Comparison of ENCODE assay signal across 12 mouse cellular contexts in the genomic region with DNA sequence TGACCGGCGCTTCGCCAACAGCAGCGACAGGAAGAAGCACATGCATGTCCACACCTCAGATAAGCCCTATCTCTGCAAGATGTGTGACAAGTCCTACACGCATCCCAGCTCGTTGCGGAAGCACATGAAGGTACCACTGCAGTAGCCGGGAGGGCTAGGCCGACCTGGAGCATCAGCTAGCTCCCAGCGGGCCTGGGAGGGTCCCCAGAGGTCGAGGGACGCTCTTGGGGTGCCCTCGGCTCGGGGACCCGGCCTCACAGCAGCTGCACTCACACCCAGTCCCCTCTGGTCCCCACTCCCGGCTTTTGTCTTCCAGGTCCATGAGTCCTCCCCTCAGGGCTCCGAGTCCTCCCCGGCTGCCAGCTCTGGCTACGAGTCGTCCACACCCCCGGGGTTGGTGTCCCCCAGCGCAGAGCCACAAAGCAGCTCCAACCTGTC. TPM values are rescaled to one million over a fixed set of nuclear protein-coding genes. Genes with fewer than 3 reads are reported as not detected.
A peak's percentile ranks its signal among the peaks of the same experiment; 100 is the strongest.
DNase-seq lines count a peak whose midpoint lies in the region; ATAC-seq lines count a peak whose summit lies in the region.
"Had no signal": no experiment of that assay in that cellular context is flagged by ENCODE, and none has a peak within 500 bp of the region (broad histone marks: within the 10 kb centered on the region; RNA-seq: fewer than 3 reads in every experiment).

No protein-coding gene starts in this region.

- H3K9ac ChIP-seq in heart, embryonic 12.5 days = no peak overlapping the region
- H3K9ac ChIP-seq in midbrain, embryonic 16.5 days (ENCODE audit: low read depth, low read length) = peak overlapping the region; percentile 76
- H3K9ac ChIP-seq: stomach, embryonic 15.5 days had no signal

- no peaks in the 10 kb centered on the region for H3K9me3 ChIP-seq in heart, embryonic 12.5 days (replicated peaks)
- H3K9me3 ChIP-seq in hindbrain, embryonic 10.5 days = no peaks in the 10 kb centered on the region
- no peaks in the 10 kb centered on the region for H3K9me3 ChIP-seq in midbrain, embryonic 16.5 days (replicated peaks; ENCODE audit: control insufficient read depth, low read length, poor library complexity, severe bottlenecking)
- H3K9me3 ChIP-seq: stomach, embryonic 15.5 days had no signal

- 2% methylated on average over 22 of the region's 22 CpGs for WGBS in heart, embryonic 12.5 days
- WGBS in hindbrain, embryonic 10.5 days = under 1% methylated on average over 22 of the region's 22 CpGs
- 0% methylated on average over 22 of the region's 22 CpGs for WGBS in midbrain, embryonic 16.5 days

- H3K4me3 ChIP-seq in heart, embryonic 12.5 days = peak overlapping the region; percentile 17; the same call in 1 of the 2 replicates
- peak overlapping the region; percentile 81 for H3K4me3 ChIP-seq in hindbrain, embryonic 10.5 days
- H3K4me3 ChIP-seq in midbrain, embryonic 16.5 days (ENCODE audit: low read depth, low read length) = peak overlapping the region; percentile 53
- H3K4me3 ChIP-seq: stomach, embryonic 15.5 days had no signal

- no peak for DNase-seq in heart, postnatal 4 days
- peak; percentile 75 to 77 for DNase-seq in cerebellum, postnatal 14 days
- peak; percentile 78 for DNase-seq in hindbrain, embryonic 10.5 days (ENCODE audit: low spot score)
- no peak for DNase-seq in kidney, postnatal 36 days
- DNase-seq in ovary, postnatal 36 days (ENCODE audit: low spot score) = no peak
- DNase-seq in adrenal gland, postnatal 10 days = no peak
- DNase-seq: kidney, adult 11 months had no signal

- H3K36me3 ChIP-seq in heart, embryonic 12.5 days = no peaks in the 10 kb centered on the region
- H3K36me3 ChIP-seq in hindbrain, embryonic 10.5 days = peaks cover 24% of the 10 kb centered on the region
- no peaks in the 10 kb centered on the region for H3K36me3 ChIP-seq in midbrain, embryonic 16.5 days (ENCODE audit: control insufficient read depth, insufficient read depth, low read length)
- H3K36me3 ChIP-seq: stomach, embryonic 15.5 days had no signal

- peak overlapping the region; percentile 49 for H3K4me2 ChIP-seq in heart, embryonic 12.5 days
- H3K4me2 ChIP-seq in midbrain, embryonic 16.5 days (ENCODE audit: low read length) = peak overlapping the region; percentile 50
- H3K4me2 ChIP-seq: stomach, embryonic 15.5 days had no signal

- ATAC-seq in heart, embryonic 12.5 days (ENCODE audit: insufficient number of reproducible peaks, low FRiP score) = no peak
- no peak for ATAC-seq in midbrain, embryonic 16.5 days

- H3K4me1 ChIP-seq in heart, embryonic 12.5 days (replicated peaks) = peaks cover 33% of the 10 kb centered on the region
- H3K4me1 ChIP-seq in hindbrain, embryonic 10.5 days (replicated peaks) = peaks cover 64% of the 10 kb centered on the region
- peaks cover 9% of the 10 kb centered on the region; the same call in 1 of the 2 replicates for H3K4me1 ChIP-seq in midbrain, embryonic 16.5 days (ENCODE audit: control insufficient read depth, insufficient read depth, low read length)

- peaks cover 87% of the 10 kb centered on the region for H3K27me3 ChIP-seq in heart, embryonic 12.5 days (replicated peaks)
- H3K27me3 ChIP-seq in hindbrain, embryonic 10.5 days (ENCODE audit: insufficient read depth, poor library complexity, severe bottlenecking) = peaks cover 98% of the 10 kb centered on the region
- peaks cover 25% of the 10 kb centered on the region for H3K27me3 ChIP-seq in midbrain, embryonic 16.5 days (ENCODE audit: control insufficient read depth, insufficient read depth, low read depth, low read length)

- no peak overlapping the region for H3K27ac ChIP-seq in heart, embryonic 12.5 days (ENCODE audit: poor library complexity, severe bottlenecking)
- peak overlapping the region; percentile 97 for H3K27ac ChIP-seq in hindbrain, embryonic 10.5 days
- peak overlapping the region; percentile 91 for H3K27ac ChIP-seq in midbrain, embryonic 16.5 days (ENCODE audit: low read length)
- H3K27ac ChIP-seq: stomach, embryonic 15.5 days had no signal

RNA-seq across cellular contexts. Expression of a gene that starts 3.4 kb away (rescaled TPM):
- not detected in 2 replicates for polyA plus RNA-seq in heart, embryonic 12.5 days (2016; fragmentation: Nextera tagmentation; extraction: Ambion mirVana)
- total RNA-seq in heart, postnatal 4 days (2021) = not detected
- polyA plus RNA-seq in hindbrain, embryonic 10.5 days (2016; fragmentation: Nextera tagmentation; extraction: Ambion mirVana) = 7.2 and 10.1 TPM in 2 replicates
- 6.3 and 15.2 TPM in 2 replicates for polyA plus RNA-seq in midbrain, embryonic 16.5 days (2015; fragmentation: Nextera tagmentation; extraction: Ambion mirVana)
- under 1 TPM; 0.15 to 0.21 TPM for total RNA-seq in adrenal gland, postnatal 10 days (2021)
- total RNA-seq: common myeloid progenitor, adult 5-6 weeks had no signal
- polyA plus RNA-seq: lung, embryonic 16.5 days; stomach, embryonic 15.5 days had no signal

RNA-seq across cellular contexts. Expression of a gene that starts 11.8 kb away (rescaled TPM):
- polyA plus RNA-seq in heart, embryonic 12.5 days (2016; fragmentation: Nextera tagmentation; extraction: Ambion mirVana) = not detected in 2 replicates
- total RNA-seq in heart, postnatal 4 days (2021) = not detected
- 0.24 and 0.29 TPM in 2 replicates for polyA plus RNA-seq in hindbrain, embryonic 10.5 days (2016; fragmentation: Nextera tagmentation; extraction: Ambion mirVana)
- polyA plus RNA-seq in midbrain, embryonic 16.5 days (2015; fragmentation: Nextera tagmentation; extraction: Ambion mirVana) = 0.19 and 0.93 TPM in 2 replicates
- total RNA-seq in adrenal gland, postnatal 10 days (2021) = not detected
- total RNA-seq: common myeloid progenitor, adult 5-6 weeks had no signal
- polyA plus RNA-seq: lung, embryonic 16.5 days; stomach, embryonic 15.5 days had no signal

RNA-seq across cellular contexts. Expression of a gene that starts 13.1 kb away (rescaled TPM):
- 0.04 TPM in 1 of 2 replicates, not detected in the other for polyA plus RNA-seq in heart, embryonic 12.5 days (2016; fragmentation: Nextera tagmentation; extraction: Ambion mirVana)
- total RNA-seq in heart, postnatal 4 days (2021) = not detected
- polyA plus RNA-seq in hindbrain, embryonic 10.5 days (2016; fragmentation: Nextera tagmentation; extraction: Ambion mirVana) = 16.5 and 20.3 TPM in 2 replicates
- polyA plus RNA-seq in midbrain, embryonic 16.5 days (2015; fragmentation: Nextera tagmentation; extraction: Ambion mirVana) = 9.5 and 29.0 TPM in 2 replicates
- not detected for total RNA-seq in adrenal gland, postnatal 10 days (2021)
- total RNA-seq: common myeloid progenitor, adult 5-6 weeks had no signal
- polyA plus RNA-seq: lung, embryonic 16.5 days; stomach, embryonic 15.5 days had no signal

RNA-seq across cellular contexts. Expression of a gene that starts 27.7 kb away (rescaled TPM):
- not detected in 2 replicates for polyA plus RNA-seq in heart, embryonic 12.5 days (2016; fragmentation: Nextera tagmentation; extraction: Ambion mirVana)
- not detected for total RNA-seq in heart, postnatal 4 days (2021)
- polyA plus RNA-seq in hindbrain, embryonic 10.5 days (2016; fragmentation: Nextera tagmentation; extraction: Ambion mirVana) = 1.9 and 2.4 TPM in 2 replicates
- 0.82 and 1.4 TPM in 2 replicates for polyA plus RNA-seq in midbrain, embryonic 16.5 days (2015; fragmentation: Nextera tagmentation; extraction: Ambion mirVana)
- not detected for total RNA-seq in adrenal gland, postnatal 10 days (2021)
- total RNA-seq: common myeloid progenitor, adult 5-6 weeks had no signal
- polyA plus RNA-seq: lung, embryonic 16.5 days; stomach, embryonic 15.5 days had no signal

RNA-seq across cellular contexts. Expression of a gene that starts 55.5 kb away (rescaled TPM):
- 28.0 and 28.4 TPM in 2 replicates for polyA plus RNA-seq in heart, embryonic 12.5 days (2016; fragmentation: Nextera tagmentation; extraction: Ambion mirVana)
- total RNA-seq in heart, postnatal 4 days (2021) = 10 to 100 TPM; 26.3 to 34.9 TPM
- polyA plus RNA-seq in hindbrain, embryonic 10.5 days (2016; fragmentation: Nextera tagmentation; extraction: Ambion mirVana) = 25.6 and 29.3 TPM in 2 replicates
- 25.9 and 38.5 TPM in 2 replicates for polyA plus RNA-seq in midbrain, embryonic 16.5 days (2015; fragmentation: Nextera tagmentation; extraction: Ambion mirVana)
- 100 to 1,000 TPM; 167 to 170 TPM for total RNA-seq in adrenal gland, postnatal 10 days (2021)

Comparison
In these comparisons a context has a peak if more than half of its experiments do, and no peak if none do; other contexts are left out.
1. H3K4me3 ChIP-seq: peak in every context shown above with its lines; median percentile 81 in hindbrain, embryonic 10.5 days; 53 in midbrain, embryonic 16.5 days; 17 in heart, embryonic 12.5 days.
2. DNase-seq: peak in cerebellum, postnatal 14 days (2 of 2) and hindbrain, embryonic 10.5 days (single experiment); none in heart, postnatal 4 days (single experiment), kidney, postnatal 36 days (0 of 2), ovary, postnatal 36 days (single experiment) and adrenal gland, postnatal 10 days (single experiment).
3. RNA of a gene that starts 13.1 kb away (polyA plus RNA-seq): 16.5 to 20.3 TPM in hindbrain, embryonic 10.5 days and 9.5 to 29.0 TPM in midbrain, embryonic 16.5 days; 0.04 TPM in heart, embryonic 12.5 days; every median in the first group is over 10 times any median in the second.